Mouse (Mus musculus) E14TG2a.4 (cell line): ENCODE measurements around the gene Gm4847.

Source experiments
- CTCF ChIP-seq: conservative IDR thresholded peaks from 2 replicates; pipeline ENCODE4 v1.5.1; 2014; ENCODE audit warnings: low read length
- POU5F1 ChIP-seq: IDR thresholded peaks from 2 replicates; pipeline ENCODE4 v1.6.1; 2014; ENCODE audit warnings: low read length, borderline replicate concordance

- TF ChIP-seq CTCF (no peak), POU5F1 (no peak)
Measured at GRCm38 (mm10) chr1:166681745-166682144, 34.3 kb upstream of the Gm4847 start, which contains the start of gene Fmo9.
